ENCODE assay signal across 19 mouse cellular contexts in the genomic region with DNA sequence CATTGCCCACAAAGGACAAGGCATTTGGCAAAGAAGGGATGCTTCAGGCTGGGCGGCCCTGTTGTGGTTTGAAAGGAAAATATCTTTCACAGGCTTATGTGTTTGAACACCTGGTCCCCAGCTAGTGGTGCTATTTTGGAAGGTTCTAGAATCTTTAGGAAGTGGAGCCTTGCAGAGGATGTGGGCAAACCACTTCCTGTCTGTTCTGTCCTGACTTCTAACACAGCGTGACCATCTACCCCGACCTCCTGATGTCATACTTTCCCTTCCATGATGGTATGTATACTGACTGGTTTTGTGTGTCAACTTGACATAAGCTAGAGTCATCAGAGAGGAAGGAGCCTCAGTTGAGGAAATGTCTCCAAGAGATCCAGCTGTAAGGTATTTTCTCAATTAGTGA.
A peak's percentile ranks its signal among the peaks of the same experiment; 100 is the strongest.
DNase-seq lines count a peak whose midpoint lies in the region; ATAC-seq lines count a peak whose summit lies in the region.
"Had no signal": no experiment of that assay in that cellular context is flagged by ENCODE, and none has a peak within 500 bp of the region (broad histone marks: within the 10 kb centered on the region; RNA-seq: fewer than 3 reads in every experiment).

No protein-coding gene starts in this region.

- H3K36me3 ChIP-seq in heart, embryonic 11.5 days (ENCODE audit: control insufficient read depth, insufficient read depth, low read length), result no peaks in the 10 kb centered on the region
- no peaks in the 10 kb centered on the region for H3K36me3 ChIP-seq in midbrain, embryonic 10.5 days
- H3K36me3 ChIP-seq in midbrain, embryonic 15.5 days (replicated peaks), result no peaks in the 10 kb centered on the region
- H3K36me3 ChIP-seq in embryonic facial prominence, embryonic 10.5 days (replicated peaks), result no peaks in the 10 kb centered on the region
- H3K36me3 ChIP-seq: hindbrain, embryonic 13.5 days; liver, embryonic 15.5 days; neural tube, embryonic 12.5 days had no signal

- no peak overlapping the region for H3K9ac ChIP-seq in heart, embryonic 11.5 days (ENCODE audit: low read depth, low read length)
- no peak overlapping the region for H3K9ac ChIP-seq in midbrain, embryonic 15.5 days
- H3K9ac ChIP-seq: hindbrain, embryonic 13.5 days; liver, embryonic 15.5 days; neural tube, embryonic 12.5 days had no signal

- 75% methylated on average over 3 of the region's 3 CpGs for WGBS in heart, embryonic 11.5 days (ENCODE audit: insufficient replicate concordance)
- 86% methylated on average over 3 of the region's 3 CpGs for WGBS in midbrain, embryonic 10.5 days
- WGBS in midbrain, embryonic 15.5 days, result 93% methylated on average over 3 of the region's 3 CpGs
- 87% methylated on average over 3 of the region's 3 CpGs for WGBS in embryonic facial prominence, embryonic 10.5 days

- H3K4me2 ChIP-seq in heart, embryonic 11.5 days, result no peak overlapping the region
- no peak overlapping the region for H3K4me2 ChIP-seq in midbrain, embryonic 15.5 days
- H3K4me2 ChIP-seq: hindbrain, embryonic 13.5 days; liver, embryonic 15.5 days; neural tube, embryonic 12.5 days had no signal

- H3K9me3 ChIP-seq in heart, embryonic 11.5 days (replicated peaks; ENCODE audit: control insufficient read depth, low read length), result no peaks in the 10 kb centered on the region
- H3K9me3 ChIP-seq in midbrain, embryonic 10.5 days (replicated peaks), result no peaks in the 10 kb centered on the region
- H3K9me3 ChIP-seq in midbrain, embryonic 15.5 days, result no peaks in the 10 kb centered on the region
- no peaks in the 10 kb centered on the region for H3K9me3 ChIP-seq in embryonic facial prominence, embryonic 10.5 days
- H3K9me3 ChIP-seq: hindbrain, embryonic 13.5 days; liver, embryonic 15.5 days; neural tube, embryonic 12.5 days had no signal

- no peak for ATAC-seq in heart, embryonic 11.5 days (replicated peaks; ENCODE audit: insufficient number of reproducible peaks, low FRiP score, low TSS enrichment)
- ATAC-seq in midbrain, embryonic 15.5 days (replicated peaks), result no peak
- ATAC-seq: forebrain, embryonic 14.5 days; intestine, embryonic 16.5 days had no signal

- DNase-seq in heart, adult 18-20 months, result no peak
- no peak for DNase-seq in midbrain, embryonic 10.5 days (ENCODE audit: low spot score)
- DNase-seq in embryonic facial prominence, embryonic 10.5 days (ENCODE audit: low spot score), result no peak
- peak; percentile 28 for DNase-seq in thymus, postnatal 25 days
- no peak for DNase-seq in spleen, adult 18-20 months
- no peak for DNase-seq in adrenal gland, postnatal 14 days
- DNase-seq: adrenal gland, adult 8-10 months; cerebellum, adult 11 months; cerebellum, postnatal 25 days; kidney, postnatal 10 days; lung, postnatal 14 days had no signal

- no peaks in the 10 kb centered on the region for H3K27me3 ChIP-seq in heart, embryonic 11.5 days (ENCODE audit: control insufficient read depth, insufficient read depth, low read length)
- H3K27me3 ChIP-seq in midbrain, embryonic 10.5 days (ENCODE audit: low read depth, poor library complexity, severe bottlenecking), result peaks cover 20% of the 10 kb centered on the region
- H3K27me3 ChIP-seq in midbrain, embryonic 15.5 days (replicated peaks), result no peaks in the 10 kb centered on the region
- H3K27me3 ChIP-seq in embryonic facial prominence, embryonic 10.5 days (replicated peaks; ENCODE audit: low read depth, poor library complexity, severe bottlenecking), result 0 out of 2 replicates have a peak, but pooled peaks cover 5% of the 10 kb centered on the region
- H3K27me3 ChIP-seq: hindbrain, embryonic 13.5 days; liver, embryonic 15.5 days; megakaryocyte, embryonic 14.5 days; neural tube, embryonic 12.5 days had no signal

- H3K4me1 ChIP-seq in heart, embryonic 11.5 days (ENCODE audit: control insufficient read depth, insufficient read depth, low read length), result peaks cover 26% of the 10 kb centered on the region
- H3K4me1 ChIP-seq in midbrain, embryonic 10.5 days, result peaks cover 32% of the 10 kb centered on the region
- 0 out of 2 replicates have a peak, but pooled peaks cover 6% of the 10 kb centered on the region for H3K4me1 ChIP-seq in midbrain, embryonic 15.5 days
- peaks cover 38% of the 10 kb centered on the region for H3K4me1 ChIP-seq in embryonic facial prominence, embryonic 10.5 days
- H3K4me1 ChIP-seq: liver, embryonic 15.5 days had no signal

- H3K4me3 ChIP-seq in heart, embryonic 11.5 days (ENCODE audit: low read depth, low read length), result no peak overlapping the region
- H3K4me3 ChIP-seq in midbrain, embryonic 10.5 days, result no peak overlapping the region
- H3K4me3 ChIP-seq in midbrain, embryonic 15.5 days, result no peak overlapping the region
- H3K4me3 ChIP-seq in embryonic facial prominence, embryonic 10.5 days, result no peak overlapping the region
- H3K4me3 ChIP-seq: hindbrain, embryonic 13.5 days; liver, embryonic 15.5 days; megakaryocyte, embryonic 14.5 days; neural tube, embryonic 12.5 days had no signal

- H3K27ac ChIP-seq in heart, embryonic 11.5 days (ENCODE audit: low read depth, low read length), result peak overlapping the region; percentile 51; the same call in 1 of the 2 replicates
- H3K27ac ChIP-seq in midbrain, embryonic 10.5 days (replicated peaks), result peak overlapping the region; percentile 72
- H3K27ac ChIP-seq in midbrain, embryonic 15.5 days, result no peak overlapping the region
- 0 out of 2 replicates have a peak overlapping the region, but pooled peaks have one; percentile 0 for H3K27ac ChIP-seq in embryonic facial prominence, embryonic 10.5 days (replicated peaks)
- H3K27ac ChIP-seq: hindbrain, embryonic 13.5 days; liver, embryonic 15.5 days; neural tube, embryonic 12.5 days had no signal
